Mouse (Mus musculus): ENCODE results near the gene Tlcd1. TPM values are rescaled to one million over a fixed set of nuclear protein-coding genes. Genes with fewer than 3 reads are reported as not detected.
"Not testable (repeated sequence)": the region's sequence is repeated elsewhere in the genome, so short reads cannot be mapped to it uniquely, and the experiment has no call there.

The Tlcd1 gene
- polyA plus RNA-seq, 1 experiment from 2014 or later, result 11.9 TPM

GRCm38 (mm10) chr11:78177903-78178858, 1.7 kb downstream of the Tlcd1 start:
- H3K4me2 ChIP-seq, result peak overlapping the region; percentile 98
- H3K4me3 ChIP-seq (replicated peaks), result peak overlapping the region; percentile 60
- peak; percentile 84 for ATAC-seq (ENCODE audit: insufficient number of reproducible peaks, insufficient read depth, low FRiP score, low TSS enrichment, low read depth)
- peaks cover 30% of the 10 kb centered on the region for H3K36me3 ChIP-seq
- peak overlapping the region; percentile 79 for H3K9ac ChIP-seq (replicated peaks)
- no peaks in the 10 kb centered on the region for H3K27me3 ChIP-seq
- WGBS, result under 1% methylated on average over 81 of the region's 84 CpGs
- H3K9me3 ChIP-seq, result no peaks in the 10 kb centered on the region
- H3K27ac ChIP-seq, result peak overlapping the region; percentile 97
- H3K4me1 ChIP-seq (replicated peaks), result peaks cover 47% of the 10 kb centered on the region

GRCm38 (mm10) chr11:78178859-78179437, 2.4 kb downstream of the Tlcd1 start:
- Histone ChIP-seq H3K9ac (replicated peaks) (peak overlapping the region; percentile 79), H3K4me2 (peak overlapping the region; percentile 98), H3K4me1 (replicated peaks) (peaks cover 49% of the 10 kb centered on the region), H3K27ac (peak overlapping the region; percentile 97), H3K36me3 (peaks cover 30% of the 10 kb centered on the region), H3K4me3 (replicated peaks) (peak overlapping the region; percentile 60), H3K27me3 (no peaks in the 10 kb centered on the region), H3K9me3 (no peaks in the 10 kb centered on the region)
- ATAC-seq (ENCODE audit: insufficient number of reproducible peaks, insufficient read depth, low FRiP score, low TSS enrichment, low read depth), result no peak
- under 1% methylated on average over 29 of the region's 29 CpGs for whole genome bisulfite sequencing

- H3K27ac ChIP-seq, result peak overlapping the region; percentile 97
- peak overlapping the region; percentile 60 for H3K4me3 ChIP-seq (replicated peaks)
- WGBS, result 27% methylated on average over 8 of the region's 8 CpGs
- no peaks in the 10 kb centered on the region for H3K27me3 ChIP-seq
- H3K4me1 ChIP-seq (replicated peaks), result peaks cover 52% of the 10 kb centered on the region
- no peak for ATAC-seq (ENCODE audit: insufficient number of reproducible peaks, insufficient read depth, low FRiP score, low TSS enrichment, low read depth)
- H3K9me3 ChIP-seq, result no peaks in the 10 kb centered on the region
- peak overlapping the region; percentile 79; the same call in 1 of the 2 replicates for H3K9ac ChIP-seq (replicated peaks)
- H3K4me2 ChIP-seq, result peak overlapping the region; percentile 98
- peaks cover 30% of the 10 kb centered on the region for H3K36me3 ChIP-seq
Observed at GRCm38 (mm10) chr11:78179438-78179999, 3.0 kb downstream of the Tlcd1 start.

GRCm38 (mm10) chr11:78180081-78180761, 3.7 kb downstream of the Tlcd1 start:
- Histone ChIP-seq H3K27ac (0 out of 2 replicates have a peak overlapping the region, but pooled peaks have one; percentile 97), H3K27me3 (no peaks in the 10 kb centered on the region), H3K4me3 (replicated peaks) (no peak overlapping the region), H3K9ac (replicated peaks) (peak overlapping the region; percentile 79; the same call in 1 of the 2 replicates), H3K36me3 (peaks cover 30% of the 10 kb centered on the region), H3K4me1 (replicated peaks) (peaks cover 52% of the 10 kb centered on the region), H3K9me3 (no peaks in the 10 kb centered on the region), H3K4me2 (peak overlapping the region; percentile 98)
- ATAC-seq (ENCODE audit: insufficient number of reproducible peaks, insufficient read depth, low FRiP score, low TSS enrichment, low read depth), result no peak
- 79% methylated on average over 6 of the region's 6 CpGs for WGBS

GRCm38 (mm10) chr11:78181830-78182357, 5.4 kb downstream of the Tlcd1 start:
- Histone ChIP-seq H3K27ac (0 out of 2 replicates have a peak overlapping the region, but pooled peaks have one; percentile 12), H3K4me3 (replicated peaks) (peak overlapping the region; percentile 88), H3K9ac (replicated peaks) (peak overlapping the region; percentile 92), H3K4me1 (replicated peaks) (peaks cover 51% of the 10 kb centered on the region), H3K27me3 (no peaks in the 10 kb centered on the region), H3K36me3 (peaks cover 30% of the 10 kb centered on the region), H3K9me3 (no peaks in the 10 kb centered on the region), H3K4me2 (peak overlapping the region; percentile 72)
- ATAC-seq (ENCODE audit: insufficient number of reproducible peaks, insufficient read depth, low FRiP score, low TSS enrichment, low read depth), result no peak
- WGBS, result 49% methylated on average over 2 of the region's 2 CpGs

- no peaks in the 10 kb centered on the region for H3K27me3 ChIP-seq
- no peak overlapping the region; the same call in 1 of the 2 replicates for H3K27ac ChIP-seq
- peak overlapping the region; percentile 88 for H3K4me3 ChIP-seq (replicated peaks)
- no peak for ATAC-seq (ENCODE audit: insufficient number of reproducible peaks, insufficient read depth, low FRiP score, low TSS enrichment, low read depth)
- 5% methylated on average over 7 of the region's 7 CpGs for WGBS
- H3K4me1 ChIP-seq (replicated peaks), result peaks cover 46% of the 10 kb centered on the region
- H3K9me3 ChIP-seq, result no peaks in the 10 kb centered on the region
- H3K36me3 ChIP-seq, result peaks cover 30% of the 10 kb centered on the region
- H3K9ac ChIP-seq (replicated peaks), result peak overlapping the region; percentile 92
- H3K4me2 ChIP-seq, result peak overlapping the region; percentile 72
Observed at GRCm38 (mm10) chr11:78182450-78182849, 5.9 kb downstream of the Tlcd1 start.

- peak; percentile 75 for ATAC-seq (ENCODE audit: insufficient number of reproducible peaks, insufficient read depth, low FRiP score, low TSS enrichment, low read depth)
- WGBS, result under 1% methylated on average over 38 of the region's 38 CpGs
- Histone ChIP-seq H3K4me1 (replicated peaks) (peaks cover 43% of the 10 kb centered on the region), H3K4me2 (peak within 1 kb of the TSS; percentile 72), H3K36me3 (peaks cover 30% of the 10 kb centered on the region), H3K4me3 (replicated peaks) (peak within 1 kb of the TSS; percentile 88), H3K27me3 (no peaks in the 10 kb centered on the region), H3K27ac (peak within 1 kb of the TSS; percentile 92), H3K9ac (replicated peaks) (peak within 1 kb of the TSS; percentile 92), H3K9me3 (no peaks in the 10 kb centered on the region)
Observed at GRCm38 (mm10) chr11:78182961-78183844, 6.7 kb downstream of the Tlcd1 start, which contains the start of gene Rpl23a. Gene Rpl23a (minus strand): TSS chr11:78183584.

- no peak for ATAC-seq (ENCODE audit: insufficient number of reproducible peaks, insufficient read depth, low FRiP score, low TSS enrichment, low read depth)
- 57% methylated on average over 10 of the region's 10 CpGs for WGBS
- peak overlapping the region; percentile 48 for H3K4me2 ChIP-seq
- peaks cover 40% of the 10 kb centered on the region for H3K4me1 ChIP-seq (replicated peaks)
- H3K36me3 ChIP-seq, result peaks cover 30% of the 10 kb centered on the region
- peak overlapping the region; percentile 88 for H3K4me3 ChIP-seq (replicated peaks)
- H3K9me3 ChIP-seq, result no peaks in the 10 kb centered on the region
- H3K27ac ChIP-seq, result peak overlapping the region; percentile 69; the same call in 1 of the 2 replicates
- H3K27me3 ChIP-seq, result no peaks in the 10 kb centered on the region
- no peak overlapping the region for H3K9ac ChIP-seq (replicated peaks)
Observed at GRCm38 (mm10) chr11:78183884-78184514, 7.5 kb downstream of the Tlcd1 start.

- not testable (repeated sequence) for ATAC-seq (ENCODE audit: insufficient number of reproducible peaks, insufficient read depth, low FRiP score, low TSS enrichment, low read depth)
- peaks cover 35% of the 10 kb centered on the region for H3K4me1 ChIP-seq (replicated peaks)
Observed at GRCm38 (mm10) chr11:78184702-78185101, 8.2 kb downstream of the Tlcd1 start.

More at GRCm38 (mm10) chr11:78184702-78185101, 8.2 kb downstream of the Tlcd1 start:
- 96% methylated on average over 6 of the region's 6 CpGs for WGBS
- H3K27me3 ChIP-seq; H3K27ac ChIP-seq; H3K4me2 ChIP-seq; H3K9me3 ChIP-seq; H3K9ac ChIP-seq (replicated peaks); H3K4me3 ChIP-seq (replicated peaks): not testable (repeated sequence)
- H3K36me3 ChIP-seq, result peaks cover 26% of the 10 kb centered on the region
